Mouse (Mus musculus): ENCODE results near the gene Lingo3. TPM values are rescaled to one million over a fixed set of nuclear protein-coding genes. Genes with fewer than 3 reads are reported as not detected.

Gene Lingo3
- polyA plus RNA-seq (2012; rRNA removed): 24.8 and 29.4 TPM in 2 replicates

DNA sequence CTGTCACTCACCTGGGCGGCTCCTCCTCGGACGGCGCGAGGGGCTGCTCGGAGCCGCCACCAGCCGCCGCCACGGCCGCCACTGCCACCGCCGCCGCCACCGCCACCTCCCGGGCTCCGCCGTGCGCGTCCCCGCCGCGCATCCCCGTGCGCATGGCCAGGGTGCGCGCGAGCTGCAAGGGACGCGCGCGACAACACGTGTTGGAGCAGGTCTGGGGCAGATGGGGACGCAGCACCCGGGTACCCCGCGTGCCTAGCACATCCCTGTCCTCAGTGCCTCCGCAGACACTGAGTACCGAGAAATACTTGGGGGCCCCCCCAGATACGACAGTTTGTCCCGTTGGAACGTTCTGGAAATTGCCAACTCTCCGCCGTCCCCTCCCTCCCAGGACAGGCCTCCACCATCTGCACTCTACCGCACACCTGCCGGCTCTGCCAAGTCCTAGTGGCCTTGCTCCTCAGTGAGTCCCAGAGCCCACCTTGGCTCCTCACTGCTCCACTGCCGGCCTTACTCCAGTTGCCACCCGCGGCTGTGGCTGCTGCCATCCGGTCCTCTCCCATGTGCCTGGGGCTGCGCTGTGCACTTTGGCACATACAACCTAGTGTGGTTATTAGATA, at the start of gene Lingo3:
Gene Lingo3 (minus strand): TSS at position 109 of the 617 bp plus-strand sequence.
- peak within 1 kb of the TSS; percentile 49; the same call in 1 of the 2 replicates for H3K27ac ChIP-seq (ENCODE audit: insufficient read depth, low read length)
- peak within 1 kb of the TSS; percentile 61 for H3K4me3 ChIP-seq (ENCODE audit: insufficient read depth, low read length)
- no peaks in the 10 kb centered on the region for H3K4me1 ChIP-seq (ENCODE audit: control insufficient read depth, insufficient read depth, low read length)
- TF ChIP-seq POLR2A (IDR thresholded peaks at IDR 0.05; ENCODE audit: extremely low read depth, insufficient read depth, low read length): no peak

DNA sequence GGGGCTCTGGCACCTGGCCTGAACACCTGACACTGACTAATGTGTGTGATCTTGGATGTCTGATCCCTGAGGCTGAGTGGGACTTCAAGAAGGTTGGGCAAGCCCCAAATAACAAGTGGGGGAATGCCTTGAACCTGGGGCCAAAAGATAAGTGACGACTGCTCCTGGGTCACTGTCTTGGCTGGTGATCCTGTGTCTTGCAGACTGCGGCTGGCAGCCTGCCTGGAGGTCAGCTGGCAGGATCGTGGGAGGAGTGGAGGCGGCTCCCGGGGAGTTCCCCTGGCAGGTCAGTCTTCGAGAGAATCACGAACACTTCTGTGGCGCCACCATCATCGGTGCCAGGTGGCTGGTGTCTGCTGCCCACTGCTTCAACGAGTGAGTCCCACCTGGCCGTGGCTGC, 43.3 kb upstream of the Lingo3 start:
- Histone ChIP-seq H3K4me3 (ENCODE audit: insufficient read depth, low read length) (no peak overlapping the region), H3K4me1 (ENCODE audit: control insufficient read depth, insufficient read depth, low read length) (no peaks in the 10 kb centered on the region), H3K27ac (ENCODE audit: insufficient read depth, low read length) (no peak overlapping the region)
- TF ChIP-seq POLR2A (IDR thresholded peaks at IDR 0.05; ENCODE audit: extremely low read depth, insufficient read depth, low read length): no peak
- no peak for TF ChIP-seq CTCF (IDR thresholded peaks at IDR 0.05; ENCODE audit: extremely low read depth, insufficient read depth, low read length)

DNA sequence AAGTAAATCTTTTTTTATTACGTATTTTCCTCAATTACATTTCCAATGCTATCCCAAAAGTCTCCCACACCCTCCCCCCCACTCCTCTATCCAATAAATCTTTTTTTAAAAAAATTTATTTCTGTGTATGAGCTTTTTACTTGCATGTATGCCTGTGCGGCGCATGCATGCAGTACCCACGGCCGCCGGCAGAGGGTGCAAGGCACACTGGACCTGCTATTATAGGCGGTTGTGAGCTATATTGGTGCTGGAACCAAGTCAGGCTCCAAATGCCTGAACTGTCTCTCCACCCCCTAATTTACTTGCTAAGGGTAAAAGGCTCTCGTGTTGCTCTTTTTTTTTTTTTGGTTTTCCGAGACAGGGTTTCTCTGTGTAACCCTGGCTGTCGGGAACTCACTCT, 37.5 kb upstream of the Lingo3 start:
- Histone ChIP-seq H3K4me1 (ENCODE audit: control insufficient read depth, insufficient read depth, low read length) (no peaks in the 10 kb centered on the region), H3K4me3 (ENCODE audit: insufficient read depth, low read length) (no peak overlapping the region), H3K27ac (ENCODE audit: insufficient read depth, low read length) (no peak overlapping the region)
- TF ChIP-seq POLR2A (IDR thresholded peaks at IDR 0.05; ENCODE audit: extremely low read depth, insufficient read depth, low read length) (no peak), CTCF (IDR thresholded peaks at IDR 0.05; ENCODE audit: extremely low read depth, insufficient read depth, low read length) (peak; percentile 54)

DNA sequence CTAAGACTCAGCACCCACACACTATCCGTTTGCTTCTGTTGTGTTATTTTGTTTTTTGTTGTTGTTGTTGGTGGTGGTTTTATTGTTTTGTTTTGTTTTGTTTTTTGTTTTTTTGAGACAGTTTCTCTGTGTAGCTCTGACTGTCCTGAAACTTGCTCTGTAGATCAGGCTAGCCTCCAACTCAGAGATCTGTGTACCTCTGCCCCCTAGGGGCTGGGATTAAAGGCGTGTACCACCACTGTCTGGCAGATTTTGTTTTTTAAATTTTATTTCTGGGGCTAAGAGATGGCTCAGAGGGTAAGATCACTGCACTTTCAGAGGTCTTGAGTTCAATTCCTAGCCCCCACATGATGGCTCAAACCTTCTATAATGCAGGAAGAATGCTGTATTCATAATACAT, 37.1 kb upstream of the Lingo3 start:
- Histone ChIP-seq H3K4me1 (ENCODE audit: control insufficient read depth, insufficient read depth, low read length) (no peaks in the 10 kb centered on the region), H3K4me3 (ENCODE audit: insufficient read depth, low read length) (no peak overlapping the region), H3K27ac (ENCODE audit: insufficient read depth, low read length) (no peak overlapping the region)
- no peak for TF ChIP-seq POLR2A (IDR thresholded peaks at IDR 0.05; ENCODE audit: extremely low read depth, insufficient read depth, low read length)
- TF ChIP-seq CTCF (IDR thresholded peaks at IDR 0.05; ENCODE audit: extremely low read depth, insufficient read depth, low read length): no peak

DNA sequence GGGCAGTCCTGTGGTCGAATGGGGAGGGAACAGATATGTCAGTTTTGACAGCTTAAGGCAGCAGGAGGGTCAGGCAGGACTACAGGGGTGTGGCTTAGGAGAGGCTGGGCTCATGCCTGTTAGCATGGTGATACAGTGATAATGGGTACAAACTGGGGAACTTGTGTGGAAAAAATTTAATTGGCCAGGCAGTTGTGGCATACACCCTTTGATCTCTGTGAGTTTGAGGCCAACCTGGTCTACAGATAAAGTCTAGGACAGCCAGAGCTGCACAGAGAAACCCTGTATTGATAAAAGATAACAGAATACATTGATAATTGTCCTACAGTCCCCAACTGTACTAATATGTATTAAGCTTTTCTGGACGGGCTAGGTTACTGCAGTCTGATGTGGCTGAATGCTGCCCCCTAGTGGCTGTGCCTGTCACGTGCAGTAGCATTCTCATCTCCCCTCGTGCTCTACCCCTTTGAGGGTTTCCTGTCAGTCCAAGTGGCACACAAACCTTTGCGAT, 36.3 kb upstream of the Lingo3 start:
- no peak overlapping the region for H3K4me3 ChIP-seq (ENCODE audit: insufficient read depth, low read length)
- no peaks in the 10 kb centered on the region for H3K4me1 ChIP-seq (ENCODE audit: control insufficient read depth, insufficient read depth, low read length)
- H3K27ac ChIP-seq (ENCODE audit: insufficient read depth, low read length): no peak overlapping the region
- TF ChIP-seq CTCF (IDR thresholded peaks at IDR 0.05; ENCODE audit: extremely low read depth, insufficient read depth, low read length) (peak; percentile 86), POLR2A (IDR thresholded peaks at IDR 0.05; ENCODE audit: extremely low read depth, insufficient read depth, low read length) (no peak)

DNA sequence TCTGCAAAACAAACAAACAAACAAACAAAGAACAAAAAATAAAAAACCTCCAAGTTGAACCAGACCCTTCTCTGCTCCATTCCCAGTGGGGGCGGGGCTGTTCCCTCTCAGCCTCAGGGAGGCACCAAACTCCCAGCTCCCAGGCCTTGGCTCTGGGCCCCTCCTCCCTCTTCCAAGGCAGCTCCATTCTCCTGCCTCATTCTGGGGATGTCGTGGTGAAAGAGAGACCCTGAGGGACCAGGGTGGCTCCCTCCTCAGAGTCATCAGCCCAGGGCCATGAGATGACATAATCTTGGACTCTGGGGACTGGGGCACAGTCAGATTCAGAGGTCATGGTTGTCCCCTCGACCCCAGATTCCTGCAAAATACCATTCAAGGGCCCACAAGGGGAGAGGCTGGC, 32.8 kb upstream of the Lingo3 start:
- H3K4me1 ChIP-seq (ENCODE audit: control insufficient read depth, insufficient read depth, low read length): no peaks in the 10 kb centered on the region
- no peak for TF ChIP-seq CTCF (IDR thresholded peaks at IDR 0.05; ENCODE audit: extremely low read depth, insufficient read depth, low read length)
- TF ChIP-seq POLR2A (IDR thresholded peaks at IDR 0.05; ENCODE audit: extremely low read depth, insufficient read depth, low read length): no peak
- no peak overlapping the region for H3K27ac ChIP-seq (ENCODE audit: insufficient read depth, low read length)
- no peak overlapping the region for H3K4me3 ChIP-seq (ENCODE audit: insufficient read depth, low read length)

DNA sequence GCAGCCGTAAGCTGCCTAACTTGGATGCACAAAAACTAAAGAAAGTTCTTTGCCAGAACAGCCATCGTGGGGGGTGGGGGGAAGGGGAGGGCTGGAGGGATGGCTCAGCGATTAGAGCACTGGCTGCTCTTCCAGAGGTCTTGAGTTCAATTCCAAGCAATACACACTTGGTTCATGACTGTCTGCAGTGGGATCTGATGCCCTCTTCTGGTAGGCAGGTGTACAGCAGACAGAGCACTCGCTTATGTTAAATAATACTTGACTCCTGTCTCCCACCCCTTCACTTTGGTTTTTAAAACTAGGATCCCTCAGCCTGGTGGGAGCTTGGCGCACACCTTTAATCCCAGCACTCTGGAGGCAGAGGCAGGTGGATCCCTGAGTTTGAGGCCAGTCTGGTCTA, 32.2 kb upstream of the Lingo3 start:
- H3K4me3 ChIP-seq (ENCODE audit: insufficient read depth, low read length): no peak overlapping the region
- no peaks in the 10 kb centered on the region for H3K4me1 ChIP-seq (ENCODE audit: control insufficient read depth, insufficient read depth, low read length)
- H3K27ac ChIP-seq (ENCODE audit: insufficient read depth, low read length): no peak overlapping the region
- TF ChIP-seq CTCF (IDR thresholded peaks at IDR 0.05; ENCODE audit: extremely low read depth, insufficient read depth, low read length): peak; percentile 82
- TF ChIP-seq POLR2A (IDR thresholded peaks at IDR 0.05; ENCODE audit: extremely low read depth, insufficient read depth, low read length): no peak

DNA sequence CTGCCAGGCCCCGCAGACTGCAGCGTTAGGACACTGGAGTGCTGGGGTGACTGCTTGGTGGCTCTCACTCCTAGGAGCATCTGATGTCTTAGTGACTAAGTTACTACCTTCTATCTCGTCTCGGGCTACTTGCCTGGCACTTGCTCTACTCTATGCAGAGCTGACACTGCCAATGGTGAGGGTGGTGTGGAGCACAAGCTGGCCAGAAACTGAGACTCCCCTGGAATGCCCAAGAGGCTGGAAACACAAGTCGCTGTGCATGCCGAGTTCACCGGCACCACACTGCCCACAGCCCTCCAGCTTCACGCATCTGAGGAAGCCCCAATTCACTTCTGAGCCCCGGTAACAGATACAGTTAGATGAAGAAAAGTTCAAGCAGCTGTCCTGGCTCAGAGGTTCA, 30.2 kb upstream of the Lingo3 start:
- no peak overlapping the region for H3K4me3 ChIP-seq (ENCODE audit: insufficient read depth, low read length)
- no peaks in the 10 kb centered on the region for H3K4me1 ChIP-seq (ENCODE audit: control insufficient read depth, insufficient read depth, low read length)
- TF ChIP-seq CTCF (IDR thresholded peaks at IDR 0.05; ENCODE audit: extremely low read depth, insufficient read depth, low read length) (no peak), POLR2A (IDR thresholded peaks at IDR 0.05; ENCODE audit: extremely low read depth, insufficient read depth, low read length) (no peak)
- no peak overlapping the region for H3K27ac ChIP-seq (ENCODE audit: insufficient read depth, low read length)

DNA sequence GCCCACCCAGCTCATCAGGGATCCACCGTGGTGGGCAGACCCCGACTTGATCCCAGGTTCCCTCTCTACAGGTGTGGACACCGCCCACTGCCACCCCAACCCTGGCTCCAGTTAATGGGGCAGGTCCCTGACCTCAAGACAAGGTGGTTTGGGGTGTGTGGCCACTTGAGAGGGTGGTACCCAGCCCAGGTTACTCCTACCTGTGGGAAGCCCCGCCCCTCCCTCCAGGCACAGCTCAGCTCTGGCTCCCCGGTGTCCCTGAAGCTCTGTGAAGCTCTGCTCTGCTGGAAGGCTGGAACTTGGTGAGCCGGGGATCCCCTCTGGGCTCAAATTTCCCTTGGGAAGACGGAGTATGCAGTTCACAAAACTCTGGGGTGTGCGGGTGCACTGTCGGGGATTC, 27.7 kb upstream of the Lingo3 start, which contains the start of gene Tmprss9:
Gene Tmprss9 (plus strand): TSS at position 268 of the 400 bp plus-strand sequence.
- Histone ChIP-seq H3K4me1 (ENCODE audit: control insufficient read depth, insufficient read depth, low read length) (no peaks in the 10 kb centered on the region), H3K4me3 (ENCODE audit: insufficient read depth, low read length) (no peak within 1 kb of the TSS), H3K27ac (ENCODE audit: insufficient read depth, low read length) (no peak within 1 kb of the TSS)
- TF ChIP-seq CTCF (IDR thresholded peaks at IDR 0.05; ENCODE audit: extremely low read depth, insufficient read depth, low read length): no peak
- no peak for TF ChIP-seq POLR2A (IDR thresholded peaks at IDR 0.05; ENCODE audit: extremely low read depth, insufficient read depth, low read length)

DNA sequence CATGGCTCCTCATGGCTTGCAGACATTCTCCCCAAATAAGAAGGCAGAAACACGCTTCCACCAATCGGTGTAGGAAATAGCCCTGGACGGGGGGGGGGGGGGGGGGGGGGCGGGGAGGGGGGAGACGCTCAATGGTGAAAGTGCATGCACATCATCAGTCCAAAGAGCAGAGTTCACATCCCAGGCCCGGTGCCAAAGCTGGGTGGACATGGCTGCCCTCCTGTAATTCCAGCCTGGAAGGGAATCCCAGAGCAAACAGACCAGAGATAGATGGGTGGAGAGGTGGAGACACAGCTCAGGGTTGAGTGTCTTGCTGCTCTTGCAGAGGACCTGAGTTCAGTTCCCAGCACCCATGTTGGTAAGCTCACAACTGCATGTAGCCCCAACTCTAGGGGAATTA, 27.2 kb upstream of the Lingo3 start:
- H3K27ac ChIP-seq (ENCODE audit: insufficient read depth, low read length): no peak overlapping the region
- TF ChIP-seq POLR2A (IDR thresholded peaks at IDR 0.05; ENCODE audit: extremely low read depth, insufficient read depth, low read length): no peak
- no peak for TF ChIP-seq CTCF (IDR thresholded peaks at IDR 0.05; ENCODE audit: extremely low read depth, insufficient read depth, low read length)

More for the DNA sequence above, 27.2 kb upstream of the Lingo3 start:
- H3K4me3 ChIP-seq (ENCODE audit: insufficient read depth, low read length): no peak overlapping the region
- no peaks in the 10 kb centered on the region for H3K4me1 ChIP-seq (ENCODE audit: control insufficient read depth, insufficient read depth, low read length)

All from cortical plate, adult 2 months (tissue).